Mouse (Mus musculus): ENCODE data around the gene Mtmr12.

DNA sequence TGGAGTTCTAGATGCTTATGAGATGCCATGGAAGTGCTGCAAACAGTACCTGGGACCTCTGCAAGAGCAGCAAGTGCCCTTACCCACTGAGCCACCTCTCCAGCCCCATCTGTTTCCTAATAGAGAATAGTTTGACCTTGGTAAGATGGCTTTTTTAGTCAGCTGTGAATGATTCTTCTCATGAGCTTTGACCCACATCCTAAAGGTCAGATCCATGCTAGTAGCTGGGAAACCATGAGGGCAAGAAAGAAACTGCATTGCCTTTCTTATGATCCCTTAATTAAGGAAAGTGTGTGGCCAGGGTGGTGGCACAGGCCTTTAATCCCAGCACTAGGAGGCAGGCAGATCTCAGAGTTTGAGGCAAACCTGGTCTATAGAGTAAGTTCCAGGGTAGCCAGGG, 3.0 kb upstream of the Mtmr12 start:
- no peak for TF ChIP-seq ZC3H11A (IDR thresholded peaks at IDR 0.05; ENCODE audit: borderline replicate concordance, low read depth, low read length)
- TF ChIP-seq CHD2 (IDR thresholded peaks at IDR 0.05; ENCODE audit: low read depth, low read length), result no peak

All from ES-E14 (cell line).